In the genomic region with DNA sequence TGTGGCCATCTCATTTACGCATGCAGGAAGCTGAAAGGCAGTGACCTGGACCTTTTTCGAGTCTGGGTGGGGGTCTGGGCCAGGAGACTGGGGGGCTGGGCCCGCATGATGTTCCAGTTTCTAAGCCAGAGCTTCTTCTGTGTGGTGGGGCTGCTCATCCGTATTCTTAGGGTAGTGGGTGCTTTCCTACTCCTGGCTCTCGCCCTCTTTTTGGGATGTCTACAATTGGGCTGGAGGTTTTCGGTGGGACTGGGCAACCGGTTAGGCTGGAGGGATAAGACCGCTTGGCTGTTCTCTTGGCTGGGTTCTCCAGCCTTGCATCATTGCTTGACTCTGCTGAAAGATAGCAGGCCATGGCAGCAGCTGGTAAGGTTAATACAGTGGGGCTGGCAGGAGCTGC, we compare ENCODE assay signal across 8 mouse cellular contexts. TPM values are rescaled to one million over a fixed set of nuclear protein-coding genes. Genes with fewer than 3 reads are reported as not detected.
DNase-seq lines count a peak whose midpoint lies in the region; ATAC-seq and TF ChIP-seq lines count a peak whose summit lies in the region.
"Had no signal": no experiment of that assay in that cellular context is flagged by ENCODE, and none has a peak within 500 bp of the region (broad histone marks: within the 10 kb centered on the region; RNA-seq: fewer than 3 reads in every experiment).

No protein-coding gene starts in this region.

- 94% methylated on average over 8 of the region's 8 CpGs for WGBS in neural tube, embryonic 11.5 days
- whole genome bisulfite sequencing in forebrain, postnatal 0 days: 95% methylated on average over 8 of the region's 8 CpGs
- whole genome bisulfite sequencing in liver, embryonic 14.5 days (ENCODE audit: insufficient replicate concordance): 82% methylated on average over 8 of the region's 8 CpGs
- WGBS in lung, adult 2 months: 70% methylated on average over 8 of the region's 8 CpGs

- H3K4me2 ChIP-seq in neural tube, embryonic 11.5 days (ENCODE audit: low read depth): peak overlapping the region; percentile 30
- H3K4me2 ChIP-seq in forebrain, postnatal 0 days (ENCODE audit: low read depth): peak overlapping the region; percentile 81
- peak overlapping the region; percentile 92 for H3K4me2 ChIP-seq in liver, embryonic 14.5 days (ENCODE audit: low read depth)

- TF ChIP-seq POLR2A in lung, adult 2 months (IDR thresholded peaks at IDR 0.05; ENCODE audit: borderline replicate concordance, extremely low read depth, low read depth, low read length): no peak

- H3K9me3 ChIP-seq in neural tube, embryonic 11.5 days (ENCODE audit: control insufficient read depth, low read length): no peaks in the 10 kb centered on the region
- no peaks in the 10 kb centered on the region for H3K9me3 ChIP-seq in forebrain, postnatal 0 days (ENCODE audit: low read length)
- no peaks in the 10 kb centered on the region for H3K9me3 ChIP-seq in liver, embryonic 14.5 days (ENCODE audit: control insufficient read depth, low read length)

- H3K27me3 ChIP-seq in neural tube, embryonic 11.5 days (ENCODE audit: control insufficient read depth, insufficient read depth, low read length): no peaks in the 10 kb centered on the region
- H3K27me3 ChIP-seq in forebrain, postnatal 0 days (ENCODE audit: insufficient read depth, low read length): no peaks in the 10 kb centered on the region
- H3K27me3 ChIP-seq in liver, embryonic 14.5 days (ENCODE audit: control insufficient read depth, insufficient read depth, low read length): no peaks in the 10 kb centered on the region

- TF ChIP-seq EP300 in liver, embryonic 14.5 days (IDR thresholded peaks at IDR 0.05; ENCODE audit: low read depth): no peak

- no peak overlapping the region for H3K9ac ChIP-seq in neural tube, embryonic 11.5 days (ENCODE audit: low read length)
- no peak overlapping the region for H3K9ac ChIP-seq in forebrain, postnatal 0 days
- no peak overlapping the region for H3K9ac ChIP-seq in liver, embryonic 14.5 days (replicated peaks)

- H3K4me3 ChIP-seq in neural tube, embryonic 11.5 days (ENCODE audit: low read depth, low read length): no peak overlapping the region
- 0 out of 2 replicates have a peak overlapping the region, but pooled peaks have one; percentile 0 for H3K4me3 ChIP-seq in forebrain, postnatal 0 days (ENCODE audit: low read depth, low read length)
- peak overlapping the region in 1 of 2 experiments; percentile 32; a peak in 2 of 4 replicates for H3K4me3 ChIP-seq in liver, embryonic 14.5 days (ENCODE audit: insufficient read depth in 1 of 2, low read depth in 2 of 2, low read length in 2 of 2)
- no peak overlapping the region for H3K4me3 ChIP-seq in lung, adult 2 months (replicated peaks; ENCODE audit: extremely low read depth, low read depth, low read length)

- no peak for DNase-seq in neural tube, embryonic 11.5 days (ENCODE audit: low spot score)
- DNase-seq in neural tube, embryonic 10.5 days (ENCODE audit: extremely low spot score, low spot score): no peak
- DNase-seq in forebrain, postnatal 0 days: no peak
- no peak for DNase-seq in liver, embryonic 14.5 days (ENCODE audit: low read depth in 3 of 3, low spot score in 3 of 3)
- no peak for DNase-seq in right cerebral cortex, postnatal 14 days
- DNase-seq in yolk sac, embryonic 10.5 days (ENCODE audit: low spot score): no peak
- no peak for DNase-seq in lung, adult 2 months

- H3K4me1 ChIP-seq in neural tube, embryonic 11.5 days (ENCODE audit: control insufficient read depth, insufficient read depth, low read length): peaks cover 24% of the 10 kb centered on the region
- H3K4me1 ChIP-seq in forebrain, postnatal 0 days (ENCODE audit: insufficient read depth): peaks cover 30% of the 10 kb centered on the region
- H3K4me1 ChIP-seq in liver, embryonic 14.5 days (replicated peaks; ENCODE audit: control insufficient read depth in 2 of 2, insufficient read depth in 2 of 2, low read length in 1 of 2): peaks cover 12 to 24% of the 10 kb centered on the region in 2 experiments
- H3K4me1 ChIP-seq in lung, adult 2 months (ENCODE audit: control insufficient read depth, insufficient read depth, low read length): peaks cover 10% of the 10 kb centered on the region; the same call in 1 of the 2 replicates

- TF ChIP-seq CTCF in forebrain, postnatal 0 days (IDR thresholded peaks at IDR 0.05; ENCODE audit: low read depth): no peak
- no peak for TF ChIP-seq CTCF in liver, embryonic 14.5 days (IDR thresholded peaks at IDR 0.05; ENCODE audit: low read depth)
- TF ChIP-seq CTCF in lung, adult 2 months (IDR thresholded peaks at IDR 0.05; ENCODE audit: insufficient read depth, low read length): no peak

- no peak overlapping the region for H3K27ac ChIP-seq in neural tube, embryonic 11.5 days (ENCODE audit: low read depth, low read length)
- H3K27ac ChIP-seq in forebrain, postnatal 0 days (ENCODE audit: low read depth, low read length): no peak overlapping the region
- no peak overlapping the region for H3K27ac ChIP-seq in liver, embryonic 14.5 days

- ATAC-seq in neural tube, embryonic 11.5 days (ENCODE audit: insufficient read depth, low FRiP score, low TSS enrichment): no peak
- ATAC-seq in forebrain, postnatal 0 days: no peak
- ATAC-seq in liver, embryonic 14.5 days (ENCODE audit: insufficient read depth): no peak

- no peaks in the 10 kb centered on the region; the same call in 1 of the 2 replicates for H3K36me3 ChIP-seq in neural tube, embryonic 11.5 days (ENCODE audit: control insufficient read depth, insufficient read depth, low read length)
- H3K36me3 ChIP-seq in forebrain, postnatal 0 days (ENCODE audit: insufficient read depth): 0 out of 2 replicates have a peak, but pooled peaks cover 3% of the 10 kb centered on the region
- 0 out of 2 replicates have a peak, but pooled peaks cover 3% of the 10 kb centered on the region for H3K36me3 ChIP-seq in liver, embryonic 14.5 days (replicated peaks; ENCODE audit: control insufficient read depth, insufficient read depth, low read depth)

RNA-seq across cellular contexts. Expression of gene Tmem198b, which starts 2.8 kb away (rescaled TPM):
- 16.7 and 16.9 TPM in 2 replicates for polyA plus RNA-seq in neural tube, embryonic 11.5 days (2014; fragmentation: Nextera tagmentation; extraction: Ambion mirVana)
- 9.5 and 12.9 TPM in 2 replicates for total RNA-seq in forebrain, postnatal 0 days (2014; rRNA removed)
- polyA plus RNA-seq in forebrain, postnatal 0 days (2015; fragmentation: Nextera tagmentation; extraction: Ambion mirVana): 12.9 and 14.6 TPM in 2 replicates
- polyA plus RNA-seq in liver, embryonic 14.5 days (2012; rRNA removed): 2.1 and 2.9 TPM in 2 replicates
- 0.99 and 1.5 TPM in 2 replicates for polyA plus RNA-seq in liver, embryonic 14.5 days (2014; fragmentation: Nextera tagmentation; extraction: Ambion mirVana)
- 18.3 and 20.6 TPM in 2 replicates for polyA plus RNA-seq in lung, adult 2 months (2012; rRNA removed)

RNA-seq across cellular contexts. Expression of gene Dnajc14, which starts 3.2 kb away (rescaled TPM):
- polyA plus RNA-seq in neural tube, embryonic 11.5 days (2014; fragmentation: Nextera tagmentation; extraction: Ambion mirVana): 39.3 and 42.8 TPM in 2 replicates
- total RNA-seq in forebrain, postnatal 0 days (2014; rRNA removed): 39.6 and 45.7 TPM in 2 replicates
- polyA plus RNA-seq in forebrain, postnatal 0 days (2015; fragmentation: Nextera tagmentation; extraction: Ambion mirVana): 30.5 and 38.2 TPM in 2 replicates
- 4.2 and 6.0 TPM in 2 replicates for polyA plus RNA-seq in liver, embryonic 14.5 days (2012; rRNA removed)
- polyA plus RNA-seq in liver, embryonic 14.5 days (2014; fragmentation: Nextera tagmentation; extraction: Ambion mirVana): 10.7 and 12.3 TPM in 2 replicates
- 14.8 and 22.7 TPM in 2 replicates for polyA plus RNA-seq in lung, adult 2 months (2012; rRNA removed)

RNA-seq across cellular contexts. Expression of gene Sarnp, which starts 10.1 kb away (rescaled TPM):
- 233 and 234 TPM in 2 replicates for polyA plus RNA-seq in neural tube, embryonic 11.5 days (2014; fragmentation: Nextera tagmentation; extraction: Ambion mirVana)
- 54.6 and 59.6 TPM in 2 replicates for total RNA-seq in forebrain, postnatal 0 days (2014; rRNA removed)
- polyA plus RNA-seq in forebrain, postnatal 0 days (2015; fragmentation: Nextera tagmentation; extraction: Ambion mirVana): 146 and 167 TPM in 2 replicates
- polyA plus RNA-seq in liver, embryonic 14.5 days (2012; rRNA removed): 27.1 and 61.2 TPM in 2 replicates
- 122 and 125 TPM in 2 replicates for polyA plus RNA-seq in liver, embryonic 14.5 days (2014; fragmentation: Nextera tagmentation; extraction: Ambion mirVana)
- polyA plus RNA-seq in lung, adult 2 months (2012; rRNA removed): 3.4 and 9.9 TPM in 2 replicates

RNA-seq across cellular contexts. Expression of gene Ormdl2, which starts 14.4 kb away (rescaled TPM):
- 59.2 and 64.6 TPM in 2 replicates for polyA plus RNA-seq in neural tube, embryonic 11.5 days (2014; fragmentation: Nextera tagmentation; extraction: Ambion mirVana)
- 6.3 and 8.3 TPM in 2 replicates for total RNA-seq in forebrain, postnatal 0 days (2014; rRNA removed)
- 13.2 and 16.1 TPM in 2 replicates for polyA plus RNA-seq in forebrain, postnatal 0 days (2015; fragmentation: Nextera tagmentation; extraction: Ambion mirVana)
- 43.1 and 47.8 TPM in 2 replicates for polyA plus RNA-seq in liver, embryonic 14.5 days (2012; rRNA removed)
- 80.5 and 83.5 TPM in 2 replicates for polyA plus RNA-seq in liver, embryonic 14.5 days (2014; fragmentation: Nextera tagmentation; extraction: Ambion mirVana)
- 47.5 and 64.6 TPM in 2 replicates for polyA plus RNA-seq in lung, adult 2 months (2012; rRNA removed)

RNA-seq across cellular contexts. Expression of gene Mmp19, which starts 16.3 kb away (rescaled TPM):
- 0.32 and 0.41 TPM in 2 replicates for polyA plus RNA-seq in neural tube, embryonic 11.5 days (2014; fragmentation: Nextera tagmentation; extraction: Ambion mirVana)
- total RNA-seq in forebrain, postnatal 0 days (2014; rRNA removed): 0.57 and 0.69 TPM in 2 replicates
- 0.33 and 0.36 TPM in 2 replicates for polyA plus RNA-seq in forebrain, postnatal 0 days (2015; fragmentation: Nextera tagmentation; extraction: Ambion mirVana)
- 8.0 and 9.5 TPM in 2 replicates for polyA plus RNA-seq in liver, embryonic 14.5 days (2012; rRNA removed)
- 8.3 and 8.9 TPM in 2 replicates for polyA plus RNA-seq in liver, embryonic 14.5 days (2014; fragmentation: Nextera tagmentation; extraction: Ambion mirVana)
- 10.0 and 10.3 TPM in 2 replicates for polyA plus RNA-seq in lung, adult 2 months (2012; rRNA removed)
- total RNA-seq: hematopoietic stem cell, adult 5-6 weeks had no signal

Comparison
In these comparisons a context has a peak if more than half of its experiments do, and no peak if none do; other contexts are left out.
1. H3K4me2 ChIP-seq: peak in every context shown above with its lines; median percentile 92 in liver, embryonic 14.5 days; 81 in forebrain, postnatal 0 days; 30 in neural tube, embryonic 11.5 days.